Mouse (Mus musculus) gonadal fat pad, adult 2 months (tissue): ENCODE data around the gene Rab7b. TPM values are rescaled to one million over a fixed set of nuclear protein-coding genes. Genes with fewer than 3 reads are reported as not detected.
A peak's percentile ranks its signal among the peaks of the same experiment; 100 is the strongest.

Source experiments
- DNase-seq: peaks from one replicate; pipeline ENCODE4 v3.0.0-alpha.2; 2012; ENCODE audit warnings: low read depth
- polyA plus RNA-seq: library from polyadenylated mRNA; depleted of rRNA; stranded (reverse); fragments of >200 nt; gene quantifications from 2 replicates; pipeline ENCODE4 v1.2.3, GENCODE M21; 2012

Rab7b gene
- polyA plus RNA-seq, 1 experiment: 7.0 TPM

DNA sequence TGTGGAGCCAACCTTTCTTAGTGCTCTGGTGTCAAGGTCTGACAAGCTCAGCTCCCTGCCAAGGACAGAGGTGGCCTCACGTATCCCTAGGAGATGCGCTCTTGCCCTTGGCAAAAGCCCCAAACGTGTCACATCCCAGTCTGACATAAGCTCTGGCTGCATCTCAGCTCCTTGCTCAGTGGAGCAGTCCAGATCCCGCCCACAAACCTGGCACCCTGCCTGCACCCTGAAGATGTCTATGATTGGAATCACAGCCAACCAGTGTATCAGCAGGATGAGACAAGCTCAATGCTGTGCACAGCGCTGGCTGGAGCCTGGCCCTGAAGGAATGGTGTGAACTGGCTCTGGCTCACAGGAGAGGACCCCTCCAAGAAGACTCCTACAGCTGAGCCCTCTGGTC, 48.8 kb downstream of the Rab7b start:
- peak; percentile 92 for DNase-seq

- DNase-seq: no peak
Observed at GRCm38 (mm10) chr1:131738760-131739159, 50.3 kb downstream of the Rab7b start.

GRCm38 (mm10) chr1:131739481-131740160, 51.1 kb downstream of the Rab7b start:
- DNase-seq: no peak

- DNase-seq: no peak
Observed at GRCm38 (mm10) chr1:131743868-131744464, 55.5 kb downstream of the Rab7b start, which contains the start of gene Slc26a9. Gene Slc26a9, plus strand, starts transcription at chr1:131744022.

DNA sequence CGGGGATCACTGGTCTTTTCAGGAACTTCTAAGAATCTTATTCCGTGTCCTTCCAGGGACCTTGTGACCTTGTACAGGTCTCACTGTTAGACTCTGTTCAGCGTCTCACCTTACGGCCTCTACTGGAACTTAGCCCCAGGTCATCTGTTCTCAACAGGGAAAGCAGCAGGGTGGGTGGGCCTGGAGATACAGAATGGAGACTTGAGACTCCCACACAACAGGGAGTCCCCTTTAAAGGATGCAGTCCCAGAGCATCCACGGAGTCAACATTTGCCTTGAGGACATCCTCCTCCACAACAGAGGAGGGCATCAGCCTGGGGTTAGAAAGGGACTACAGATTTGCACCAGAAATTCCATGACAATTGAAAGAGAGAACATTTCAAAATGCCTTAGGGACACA, 56.9 kb downstream of the Rab7b start:
- DNase-seq: no peak

- no peak for DNase-seq
Observed at GRCm38 (mm10) chr1:131747761-131748160, 59.3 kb downstream of the Rab7b start.

DNA sequence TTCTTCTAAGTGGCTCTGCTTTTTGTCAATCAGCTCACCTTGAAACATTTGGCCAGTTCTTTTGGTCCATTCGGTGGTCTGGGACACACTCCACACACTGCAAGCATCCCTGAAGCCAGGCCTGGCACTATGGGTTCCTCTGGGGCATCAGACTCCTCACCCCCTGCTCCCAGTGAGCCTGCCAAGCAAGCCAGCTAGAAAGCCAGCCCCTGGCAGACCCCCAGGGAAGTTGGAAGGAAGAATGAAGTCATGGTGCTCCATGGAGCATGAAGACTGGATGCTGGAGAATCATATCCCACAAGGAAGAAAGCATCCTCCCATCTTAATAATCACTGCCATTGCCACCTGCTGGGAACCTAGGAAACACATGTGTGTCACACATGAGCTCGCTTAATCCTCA, 60.1 kb downstream of the Rab7b start:
- no peak for DNase-seq

DNA sequence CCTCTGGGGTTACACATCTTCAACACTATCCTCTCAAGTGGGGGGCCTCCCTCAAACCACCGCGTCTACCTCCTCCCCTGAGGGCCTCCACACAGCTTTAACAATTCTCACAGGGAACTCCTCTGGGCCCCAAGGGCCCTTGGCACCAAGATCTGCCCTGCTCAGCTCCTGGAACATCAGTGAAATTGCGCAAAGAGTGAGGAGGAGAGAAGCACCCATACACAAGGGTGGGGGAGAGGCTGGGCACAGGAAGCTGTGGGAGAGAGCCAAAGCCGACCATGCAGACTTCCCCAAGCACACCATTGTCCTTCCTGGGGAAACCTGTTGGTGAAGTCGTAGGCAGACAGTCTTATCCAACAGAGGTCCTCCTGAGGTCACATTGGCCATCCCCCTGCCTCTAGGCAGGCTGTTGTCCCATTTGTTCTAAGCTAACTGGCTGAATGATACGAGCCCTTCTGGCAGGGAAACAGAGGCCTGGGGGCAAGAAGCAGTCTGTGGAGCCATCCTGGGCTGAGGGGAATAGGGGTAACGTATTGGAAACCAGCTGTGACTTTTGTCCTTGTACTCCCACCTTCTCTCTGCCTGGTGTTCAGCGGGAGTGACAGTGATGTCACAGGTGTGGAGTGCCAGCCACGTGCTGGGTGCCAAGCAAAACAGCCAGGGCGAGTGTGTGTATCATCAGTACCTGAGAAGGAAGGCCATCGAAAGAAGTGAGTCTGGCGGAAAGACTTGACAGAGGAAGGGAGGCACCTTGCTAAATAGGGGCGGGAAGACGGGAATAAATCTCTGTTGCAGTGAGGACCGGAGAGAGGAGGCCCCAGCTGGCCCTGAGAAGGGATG, 61.4 kb downstream of the Rab7b start:
- peak; percentile 74 for DNase-seq

GRCm38 (mm10) chr1:131751181-131751890, 62.8 kb downstream of the Rab7b start:
- DNase-seq: peak; percentile 77

DNA sequence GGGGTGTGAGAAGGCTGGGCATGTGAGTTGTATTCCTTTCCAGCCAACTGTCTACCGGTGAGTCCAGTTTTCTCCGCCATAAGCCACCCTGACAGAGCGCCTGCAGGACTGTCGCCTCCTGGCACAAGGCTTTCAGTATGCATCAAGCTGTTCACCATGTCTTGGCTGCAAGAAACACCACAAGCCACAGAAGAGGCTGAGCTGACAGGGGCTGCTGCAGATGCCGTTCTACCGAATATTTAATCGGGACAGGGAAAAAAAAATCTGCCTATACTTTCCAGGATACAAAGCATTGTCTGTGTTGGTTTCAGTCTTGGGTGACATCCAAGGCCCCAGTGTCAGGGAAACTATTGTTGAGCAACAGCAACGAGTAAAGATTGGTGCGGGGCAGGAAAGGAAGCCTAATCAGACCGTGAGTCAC, 63.4 kb downstream of the Rab7b start:
- peak; percentile 70 for DNase-seq

DNA sequence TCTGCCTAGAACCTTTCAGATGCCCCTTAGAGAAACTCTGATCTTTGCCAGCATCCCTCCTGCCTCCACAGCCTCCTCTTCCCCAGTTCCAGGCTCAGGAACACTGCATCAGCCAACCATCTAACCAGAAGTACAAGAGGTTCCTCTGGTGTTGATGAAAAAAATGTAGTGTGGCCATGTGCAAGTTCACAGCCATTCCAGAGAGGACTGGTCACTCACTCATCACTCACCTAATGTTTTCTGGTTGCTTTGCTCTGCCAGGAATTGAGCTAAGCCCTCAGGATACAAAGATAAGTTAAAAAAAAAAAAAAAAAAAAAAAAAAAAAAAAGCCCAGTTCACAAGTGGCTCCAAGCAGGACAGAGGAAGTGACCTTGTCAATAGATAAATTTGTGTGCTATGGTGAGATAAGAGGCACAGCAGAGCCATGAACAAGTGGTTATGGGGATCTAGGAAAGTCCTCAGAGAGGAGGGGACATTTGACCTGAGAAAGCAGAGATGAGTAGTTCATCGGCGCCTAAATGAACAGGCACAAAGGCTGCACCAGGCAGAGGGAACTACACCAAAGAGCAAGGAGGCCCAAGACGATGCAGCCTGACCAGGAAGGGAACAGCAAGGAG, 65.8 kb downstream of the Rab7b start:
- DNase-seq: no peak

GRCm38 (mm10) chr1:131754916-131755315, 66.4 kb downstream of the Rab7b start:
- DNase-seq: peak; percentile 61

GRCm38 (mm10) chr1:131757211-131757610, 68.7 kb downstream of the Rab7b start:
- no peak for DNase-seq

GRCm38 (mm10) chr1:131758796-131759195, 70.3 kb downstream of the Rab7b start:
- no peak for DNase-seq

DNA sequence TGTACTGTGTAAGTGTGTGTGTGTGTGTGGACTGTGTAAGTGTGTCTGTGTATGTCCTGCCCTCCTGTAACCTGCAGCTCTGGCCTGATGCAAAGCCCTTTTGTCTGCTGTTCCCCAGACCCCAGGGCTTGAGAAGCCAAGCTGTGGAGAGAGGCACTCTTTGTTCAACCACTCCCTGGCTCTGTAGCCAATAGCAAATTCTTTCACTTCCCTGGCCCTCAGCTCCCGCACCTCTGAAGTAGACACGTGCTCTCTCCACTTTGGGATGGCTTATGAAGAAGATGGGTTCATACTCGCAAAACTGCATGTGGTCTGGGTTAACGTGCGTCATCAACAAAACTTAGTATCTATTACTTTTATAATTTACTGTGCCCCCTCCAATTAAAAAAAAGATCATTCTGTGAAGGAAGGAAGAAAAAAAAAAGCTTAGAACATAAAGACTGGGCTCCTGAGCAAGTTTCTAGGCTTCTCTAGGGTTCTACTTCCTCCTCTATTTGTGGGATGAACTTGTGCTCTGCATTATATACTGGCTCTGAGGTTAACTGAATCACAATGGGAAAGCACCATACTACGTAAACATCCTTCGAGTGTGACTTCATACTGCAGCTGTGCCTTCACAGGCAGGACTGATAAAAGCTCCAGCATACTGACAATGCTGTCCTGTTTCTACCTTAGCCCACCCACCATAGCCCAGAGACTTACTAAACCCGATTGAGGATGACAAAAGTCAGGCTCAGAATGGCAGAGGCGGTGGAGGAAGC, 71.4 kb downstream of the Rab7b start:
- DNase-seq: no peak

DNA sequence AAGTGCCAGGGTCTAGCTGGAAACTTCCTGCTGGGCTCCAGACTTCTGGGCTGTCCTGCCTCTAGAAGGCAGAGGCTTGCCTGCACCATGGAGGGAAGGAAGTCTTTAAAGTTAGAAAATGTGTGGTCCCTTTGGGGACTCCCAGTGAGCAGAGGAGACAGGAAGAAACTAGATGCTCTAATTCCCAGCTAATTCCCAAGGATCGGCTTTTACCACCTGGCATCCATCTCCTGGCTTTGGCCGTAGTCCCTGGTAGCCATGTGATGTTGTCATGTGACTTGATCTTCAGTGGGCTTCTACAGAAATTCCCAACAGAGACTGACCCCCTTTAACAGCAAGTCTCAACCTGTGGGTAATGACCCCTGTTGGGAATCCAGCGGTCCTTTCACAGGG, 71.9 kb downstream of the Rab7b start:
- no peak for DNase-seq

DNA sequence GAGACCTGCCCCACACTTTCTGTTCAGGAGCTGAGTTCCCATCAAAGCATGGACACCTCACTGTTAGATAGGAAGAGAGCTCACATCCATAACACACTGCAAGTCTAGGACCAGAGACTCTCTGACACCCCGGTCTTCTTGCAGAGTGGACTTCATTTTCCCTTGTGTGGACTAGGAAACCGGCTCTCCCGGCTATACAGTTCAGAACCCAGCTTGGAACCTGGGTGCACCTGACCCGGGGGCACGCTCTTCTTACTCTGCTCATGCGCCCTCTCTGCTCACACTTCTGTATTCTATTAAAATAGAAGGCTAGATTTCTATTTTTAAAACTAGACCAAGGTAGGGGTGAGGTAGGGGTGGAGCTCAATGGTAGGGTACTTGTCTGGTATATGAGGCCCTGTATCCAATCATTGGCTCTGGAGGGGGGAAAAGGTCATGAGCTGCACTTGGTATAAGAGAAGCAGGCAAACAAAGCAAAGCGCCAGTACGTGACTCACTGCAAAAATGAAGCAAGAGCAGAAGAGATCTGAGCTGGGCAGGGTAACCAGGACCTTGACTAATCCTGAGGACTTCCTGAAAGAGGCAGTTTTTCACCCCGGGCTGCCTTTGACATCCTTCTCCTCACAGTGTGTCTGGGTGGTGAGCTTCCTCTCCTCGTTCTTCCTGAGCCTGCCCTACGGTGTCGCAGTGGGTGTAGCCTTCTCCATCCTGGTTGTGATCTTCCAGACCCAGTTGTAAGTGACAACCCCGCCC, 72.8 kb downstream of the Rab7b start:
- DNase-seq: no peak

DNA sequence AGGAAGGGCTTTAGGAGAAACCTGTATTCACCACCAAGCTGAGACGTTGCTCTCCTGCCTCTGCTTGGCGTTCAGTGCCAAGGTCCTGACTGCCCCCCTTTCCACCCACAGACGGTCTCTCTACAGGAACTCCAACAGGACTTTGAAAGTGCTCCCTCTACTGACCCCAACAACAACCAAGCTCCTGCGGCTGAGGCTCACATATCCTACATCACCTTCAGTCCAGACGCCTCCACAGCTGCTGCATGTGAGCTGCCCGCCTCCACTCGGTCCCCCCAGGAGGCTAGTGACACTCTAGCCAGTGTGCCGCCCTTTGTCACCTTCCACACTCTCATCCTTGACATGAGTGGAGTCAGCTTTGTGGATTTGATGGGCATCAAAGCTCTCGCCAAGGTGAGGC, 75.2 kb downstream of the Rab7b start:
- no peak for DNase-seq

DNA sequence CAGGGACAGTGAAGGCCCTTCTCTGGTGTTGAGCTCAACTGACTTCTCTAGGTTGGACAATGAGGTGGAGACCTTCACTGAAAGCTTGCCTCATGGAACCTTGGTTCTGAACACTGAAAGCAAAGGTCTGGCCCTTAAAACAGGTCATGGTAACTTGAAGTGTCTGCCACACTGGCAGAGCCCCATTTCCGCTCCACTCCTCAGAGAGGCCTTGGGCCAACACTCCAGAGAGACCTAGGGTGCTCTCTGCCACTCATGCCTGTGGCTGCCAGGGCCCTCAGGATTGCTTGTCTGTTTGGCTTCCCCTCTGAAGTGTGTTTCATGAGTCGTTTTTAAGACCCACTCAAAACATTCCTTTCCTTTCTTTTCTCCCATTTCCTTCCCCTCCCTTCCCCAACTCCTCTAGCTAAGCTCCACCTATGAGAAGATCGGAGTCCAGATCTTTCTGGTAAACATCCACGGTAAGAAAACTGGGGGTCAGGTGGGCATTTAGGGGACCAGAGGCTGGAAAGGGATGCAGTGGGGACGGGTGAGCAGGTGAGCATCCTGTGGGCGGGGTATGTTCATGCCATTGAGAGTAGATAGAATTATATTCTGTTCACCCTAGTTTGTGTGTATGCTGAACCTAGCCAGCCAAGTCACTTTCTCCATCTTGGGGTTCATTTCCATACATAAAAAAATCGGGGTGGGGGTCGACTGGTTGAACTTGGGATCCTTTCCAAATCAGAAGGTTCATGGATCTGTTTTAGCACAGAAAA, 76.3 kb downstream of the Rab7b start:
- no peak for DNase-seq
